Mouse (Mus musculus): Measurements from ENCODE around the gene Cers1. TPM values are rescaled to one million over a fixed set of nuclear protein-coding genes. Genes with fewer than 3 reads are reported as not detected.

Cers1 gene
- total RNA-seq (2012; rRNA removed) (0.13 TPM in 1 of 2 replicates, not detected in the other), total RNA-seq (2014; rRNA removed) (not detected in 2 replicates), polyA plus RNA-seq (2012; ENCODE audit: insufficient read length, low read depth) (not detected in 2 replicates)

DNA sequence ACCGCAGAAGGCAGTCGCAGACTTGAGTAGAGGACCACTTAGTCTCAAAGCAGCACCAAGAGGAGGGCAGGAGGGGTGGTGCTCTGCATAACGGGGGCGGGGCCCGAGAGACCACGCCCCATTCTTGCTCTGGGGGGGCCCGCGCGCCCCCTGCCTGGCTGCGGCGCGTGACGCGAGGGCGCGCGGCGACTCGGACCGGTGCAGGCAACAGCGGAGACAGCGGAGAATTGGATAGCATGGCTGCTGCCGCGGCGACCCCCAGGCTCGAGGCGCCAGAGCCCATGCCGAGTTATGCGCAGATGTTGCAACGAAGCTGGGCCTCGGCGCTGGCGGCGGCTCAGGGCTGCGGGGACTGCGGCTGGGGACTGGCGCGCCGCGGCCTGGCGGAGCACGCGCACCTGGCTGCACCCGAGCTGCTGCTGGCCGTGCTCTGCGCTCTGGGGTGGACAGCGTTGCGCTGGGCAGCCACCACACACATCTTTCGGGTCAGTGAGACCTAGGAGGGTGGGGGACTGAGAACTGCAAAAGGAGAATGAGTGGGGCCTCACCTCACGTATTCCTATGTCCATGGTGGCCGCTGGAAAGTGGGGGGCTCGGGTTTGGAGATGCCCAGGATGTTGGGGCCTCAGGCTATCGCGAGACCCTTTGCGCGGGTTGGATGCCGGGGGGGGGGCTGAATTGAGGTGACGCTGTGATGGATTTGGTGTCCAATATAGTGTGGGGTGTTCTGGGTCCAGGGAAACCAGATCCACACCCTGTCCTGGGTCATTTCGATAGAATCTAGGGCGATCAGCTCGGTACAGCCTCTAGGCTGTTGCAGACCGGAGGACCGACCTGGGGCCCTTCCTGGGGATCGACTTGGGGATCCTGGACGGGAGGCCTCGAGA lies at the start of gene Cers1:
TSS of gene Cers1 (plus strand) at position 152 of the 887 bp plus-strand sequence.
- Histone ChIP-seq H3K36me3 (replicated peaks in 1 of 2; ENCODE audit: control insufficient read depth in 1 of 2, insufficient read depth in 1 of 2, low read length in 1 of 2) (peaks cover 23 to 28% of the 10 kb centered on the region in 2 experiments), H3K79me2 (replicated peaks; ENCODE audit: control insufficient read depth, extremely low read depth, insufficient read depth, poor library complexity, severe bottlenecking) (no peaks in the 10 kb centered on the region), H3K4me1 (ENCODE audit: control insufficient read depth in 1 of 2, insufficient read depth in 2 of 2) (peaks cover 0 to 5% of the 10 kb centered on the region in 2 experiments; a peak in 1 of 4 replicates), H3K4me3 (replicated peaks in 1 of 3; ENCODE audit: low read depth in 2 of 3, low read length in 2 of 3, poor library complexity in 1 of 3) (peak within 1 kb of the TSS in 1 of 3 experiments; percentile 33), H3K27ac (ENCODE audit: insufficient read depth, low read depth) (no peak within 1 kb of the TSS), H3K9me3 (replicated peaks; ENCODE audit: low read length) (no peaks in the 10 kb centered on the region), H3K27me3 (replicated peaks) (peaks cover 24% of the 10 kb centered on the region), H3K9ac (ENCODE audit: insufficient read depth, low read depth) (no peak within 1 kb of the TSS), H3K4me2 (ENCODE audit: insufficient read depth, low read depth, poor library complexity, severe bottlenecking) (peak within 1 kb of the TSS; percentile 11)
- TF ChIP-seq NRF1 (IDR thresholded peaks at IDR 0.05; ENCODE audit: low read depth, low read length) (peak; percentile 51), MAX (IDR thresholded peaks at IDR 0.05; ENCODE audit: low read length) (no peak)
- dilution Hi-C loops (cut with MboI; ENCODE audit: extremely low pct_ligation_motif_present, extremely low pct_unique_long_range_greater_than_20kb, low sequenced_read_pairs), result no loop called here
- in situ Hi-C loops (cut with MboI; ENCODE audit: low pct_ligation_motif_present, low pct_unique_long_range_greater_than_20kb, low sequenced_read_pairs), result no loop called here
- DNase-seq (ENCODE audit: extremely low read depth), result no peak

DNA sequence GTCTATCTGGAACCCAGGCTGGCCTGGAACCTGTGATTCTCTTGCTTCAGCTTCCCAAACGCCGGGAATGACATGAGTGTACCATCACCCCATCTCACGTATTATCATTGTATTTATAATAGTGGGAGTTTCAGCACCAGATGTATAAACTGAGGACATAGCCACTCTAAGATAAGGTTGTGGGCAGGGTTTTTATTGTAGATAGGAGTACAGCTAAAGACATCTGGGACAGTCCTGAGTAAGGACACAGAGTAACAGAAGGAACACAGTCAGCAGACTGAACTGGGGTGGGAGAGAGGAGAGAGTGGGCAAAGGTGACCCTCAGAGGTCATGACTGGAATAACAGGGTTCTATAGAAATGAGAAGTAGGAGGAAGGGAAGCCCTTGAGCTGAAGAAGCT lies 47.9 kb upstream of the Cers1 start:
- peaks cover 16 to 58% of the 10 kb centered on the region in 2 experiments for H3K36me3 ChIP-seq (replicated peaks in 1 of 2; ENCODE audit: control insufficient read depth in 1 of 2, insufficient read depth in 1 of 2, low read length in 1 of 2)
- H3K27me3 ChIP-seq (replicated peaks), result no peaks in the 10 kb centered on the region
- peaks cover 13 to 17% of the 10 kb centered on the region in 2 experiments for H3K4me1 ChIP-seq (ENCODE audit: control insufficient read depth in 1 of 2, insufficient read depth in 2 of 2)
- in situ Hi-C loops (cut with MboI; ENCODE audit: low pct_ligation_motif_present, low pct_unique_long_range_greater_than_20kb, low sequenced_read_pairs), result no loop called here
- dilution Hi-C loops (cut with MboI; ENCODE audit: extremely low pct_ligation_motif_present, extremely low pct_unique_long_range_greater_than_20kb, low sequenced_read_pairs), result no loop called here
- H3K27ac ChIP-seq (ENCODE audit: insufficient read depth, low read depth), result no peak overlapping the region
- H3K79me2 ChIP-seq (replicated peaks; ENCODE audit: control insufficient read depth, extremely low read depth, insufficient read depth, poor library complexity, severe bottlenecking), result no peaks in the 10 kb centered on the region
- H3K9ac ChIP-seq (ENCODE audit: insufficient read depth, low read depth), result no peak overlapping the region
- no peak for DNase-seq (ENCODE audit: extremely low read depth)
- no peak overlapping the region for H3K4me2 ChIP-seq (ENCODE audit: insufficient read depth, low read depth, poor library complexity, severe bottlenecking)
- TF ChIP-seq GABPA (IDR thresholded peaks at IDR 0.05; ENCODE audit: insufficient replicate concordance, low read depth, low read length) (no peak), PAX5 (IDR thresholded peaks at IDR 0.05; ENCODE audit: low read length) (no peak)
- no peaks in the 10 kb centered on the region for H3K9me3 ChIP-seq (replicated peaks; ENCODE audit: low read length)
- H3K4me3 ChIP-seq (replicated peaks in 1 of 3; ENCODE audit: low read depth in 2 of 3, low read length in 2 of 3, poor library complexity in 1 of 3), result no peak overlapping the region

DNA sequence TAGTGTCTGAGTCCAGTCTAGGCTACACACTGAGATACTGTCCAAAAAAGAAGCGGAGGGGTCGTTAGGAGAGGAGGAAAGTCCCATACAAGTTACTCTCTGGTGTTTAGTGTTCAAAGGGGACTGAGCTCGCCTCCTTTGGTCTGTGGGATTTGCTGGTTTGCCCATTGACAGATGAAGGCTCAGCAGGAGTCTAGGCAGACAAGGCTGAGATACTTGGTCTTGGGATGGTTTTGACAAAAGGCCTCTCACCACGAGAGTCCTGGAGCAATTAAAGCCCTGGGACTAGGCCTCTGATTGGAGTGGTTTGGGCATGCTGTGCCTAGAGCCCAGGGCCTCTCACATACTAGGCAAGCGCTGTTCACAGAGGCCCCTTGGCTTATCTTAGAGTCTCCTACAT lies 47.3 kb upstream of the Cers1 start:
- Histone ChIP-seq H3K9me3 (replicated peaks; ENCODE audit: low read length) (no peaks in the 10 kb centered on the region), H3K27ac (ENCODE audit: insufficient read depth, low read depth) (no peak overlapping the region), H3K79me2 (replicated peaks; ENCODE audit: control insufficient read depth, extremely low read depth, insufficient read depth, poor library complexity, severe bottlenecking) (no peaks in the 10 kb centered on the region), H3K36me3 (replicated peaks in 1 of 2; ENCODE audit: control insufficient read depth in 1 of 2, insufficient read depth in 1 of 2, low read length in 1 of 2) (peaks cover 10 to 51% of the 10 kb centered on the region in 2 experiments), H3K4me1 (ENCODE audit: control insufficient read depth in 1 of 2, insufficient read depth in 2 of 2) (peaks cover 19 to 23% of the 10 kb centered on the region in 2 experiments), H3K4me3 (replicated peaks in 1 of 3; ENCODE audit: low read depth in 2 of 3, low read length in 2 of 3, poor library complexity in 1 of 3) (no peak overlapping the region), H3K9ac (ENCODE audit: insufficient read depth, low read depth) (no peak overlapping the region), H3K27me3 (replicated peaks) (no peaks in the 10 kb centered on the region), H3K4me2 (ENCODE audit: insufficient read depth, low read depth, poor library complexity, severe bottlenecking) (no peak overlapping the region)
- in situ Hi-C loops (cut with MboI; ENCODE audit: low pct_ligation_motif_present, low pct_unique_long_range_greater_than_20kb, low sequenced_read_pairs), result no loop called here
- TF ChIP-seq SMC3 (IDR thresholded peaks at IDR 0.05; ENCODE audit: low read depth, low read length) (no peak), EP300 (IDR thresholded peaks at IDR 0.05; ENCODE audit: low read length) (no peak), ETS1 (conservative IDR thresholded peaks at IDR 0.05; ENCODE audit: low read depth, low read length) (no peak), TCF12 (IDR thresholded peaks at IDR 0.05; ENCODE audit: low read depth, low read length) (no peak), NRF1 (IDR thresholded peaks at IDR 0.05; ENCODE audit: low read depth, low read length) (no peak), GABPA (IDR thresholded peaks at IDR 0.05; ENCODE audit: insufficient replicate concordance, low read depth, low read length) (no peak), MAFK (IDR thresholded peaks at IDR 0.05; ENCODE audit: insufficient replicate concordance, low read length) (no peak), POLR2AphosphoS2 (IDR thresholded peaks at IDR 0.05; ENCODE audit: low read depth, low read length) (no peak), KAT2A (IDR thresholded peaks at IDR 0.05; ENCODE audit: insufficient replicate concordance, low read length) (no peak), JUN (IDR thresholded peaks at IDR 0.05; ENCODE audit: insufficient read depth, low read depth, low read length) (no peak), E2F4 (IDR thresholded peaks at IDR 0.05; ENCODE audit: insufficient replicate concordance, low read depth, low read length) (no peak), MYC (IDR thresholded peaks at IDR 0.05; ENCODE audit: low read depth, low read length) (no peak), CHD1 (IDR thresholded peaks at IDR 0.05; ENCODE audit: low read depth, low read length) (no peak), CTCF (conservative IDR thresholded peaks at IDR 0.05 in 1 of 2, IDR thresholded peaks at IDR 0.05 in 1 of 2; ENCODE audit: low read depth in 2 of 2, low read length in 2 of 2) (no peak), MAZ (IDR thresholded peaks at IDR 0.05; ENCODE audit: low read depth, low read length) (no peak), UBTF (IDR thresholded peaks at IDR 0.05; ENCODE audit: low read depth, low read length) (no peak)
- dilution Hi-C loops (cut with MboI; ENCODE audit: extremely low pct_ligation_motif_present, extremely low pct_unique_long_range_greater_than_20kb, low sequenced_read_pairs), result no loop called here
- no peak for DNase-seq (ENCODE audit: extremely low read depth)
